Mouse (Mus musculus): Measurements from ENCODE around the gene Atp9a.

DNA sequence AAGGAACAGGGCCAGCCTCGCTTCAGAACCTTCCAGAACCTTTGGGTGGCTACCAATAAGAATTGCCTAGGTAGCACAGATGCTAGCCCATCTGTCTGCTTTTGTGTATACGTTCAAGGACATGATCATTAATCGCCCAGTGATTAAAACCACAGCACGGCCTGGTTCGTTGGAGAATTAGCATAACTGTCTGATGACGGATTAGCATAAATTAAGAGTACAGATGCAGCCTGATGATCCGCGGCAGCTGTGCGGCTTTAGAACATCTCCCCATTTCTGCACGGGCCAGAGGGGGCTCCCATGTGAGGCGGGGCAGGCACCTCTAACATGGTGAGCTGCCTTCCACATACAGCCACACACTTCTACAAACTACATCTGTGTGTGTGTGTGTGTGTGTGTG, 100.0 kb downstream of the Atp9a start:
- TF ChIP-seq CTCF (IDR thresholded peaks at IDR 0.05) (no peak), POLR2A (IDR thresholded peaks at IDR 0.05; ENCODE audit: insufficient read depth, low read depth, low read length) (no peak), EP300 (IDR thresholded peaks at IDR 0.05; ENCODE audit: insufficient read depth, low read depth, low read length) (no peak)
